20 mouse cellular contexts compared by ENCODE assay signal in genomic region chr1:132058558-132058957, GRCm38 (mm10). TPM values are rescaled to one million over a fixed set of nuclear protein-coding genes. Genes with fewer than 3 reads are reported as not detected.
DNase-seq lines count a peak whose midpoint lies in the region; ATAC-seq and TF ChIP-seq lines count a peak whose summit lies in the region.
"Had no signal": no experiment of that assay in that cellular context is flagged by ENCODE, and none has a peak within 500 bp of the region (broad histone marks: within the 10 kb centered on the region; RNA-seq: fewer than 3 reads in every experiment).

No protein-coding gene starts in this region.

- no peaks in the 10 kb centered on the region for H3K36me3 ChIP-seq in intestine, embryonic 15.5 days
- no peaks in the 10 kb centered on the region for H3K36me3 ChIP-seq in hindbrain, embryonic 10.5 days
- H3K36me3 ChIP-seq: embryonic facial prominence, embryonic 12.5 days; embryonic facial prominence, embryonic 15.5 days; hindbrain, embryonic 13.5 days had no signal

- H3K4me2 ChIP-seq in intestine, embryonic 15.5 days (replicated peaks), result no peak overlapping the region
- H3K4me2 ChIP-seq: embryonic facial prominence, embryonic 12.5 days; embryonic facial prominence, embryonic 15.5 days; heart, embryonic 11.5 days; hindbrain, embryonic 13.5 days had no signal

- H3K9me3 ChIP-seq in intestine, embryonic 15.5 days, result no peaks in the 10 kb centered on the region
- H3K9me3 ChIP-seq in hindbrain, embryonic 10.5 days, result no peaks in the 10 kb centered on the region
- H3K9me3 ChIP-seq: embryonic facial prominence, embryonic 12.5 days; embryonic facial prominence, embryonic 15.5 days; hindbrain, embryonic 13.5 days had no signal

- no peak overlapping the region for H3K4me3 ChIP-seq in intestine, embryonic 15.5 days (replicated peaks)
- no peak overlapping the region for H3K4me3 ChIP-seq in hindbrain, embryonic 10.5 days
- no peak overlapping the region for H3K4me3 ChIP-seq in left cerebral cortex, adult 2 months
- H3K4me3 ChIP-seq: embryonic facial prominence, embryonic 12.5 days; embryonic facial prominence, embryonic 15.5 days; hindbrain, embryonic 13.5 days had no signal

- H3K4me1 ChIP-seq in intestine, embryonic 15.5 days (replicated peaks), result peaks cover 11% of the 10 kb centered on the region
- no peaks in the 10 kb centered on the region for H3K4me1 ChIP-seq in hindbrain, embryonic 10.5 days (replicated peaks)
- H3K4me1 ChIP-seq: embryonic facial prominence, embryonic 12.5 days; embryonic facial prominence, embryonic 15.5 days; hindbrain, embryonic 13.5 days had no signal

- peak; percentile 37 for ATAC-seq in intestine, embryonic 15.5 days
- ATAC-seq: activated CD4-positive, CD25-positive, alpha-beta regulatory T cell, adult 4 months; forebrain, embryonic 14.5 days; forebrain, postnatal 0 days; hindbrain, embryonic 16.5 days had no signal

- no peak for TF ChIP-seq CTCF in left cerebral cortex, adult 2 months (IDR thresholded peaks at IDR 0.05)

- no peak overlapping the region for H3K9ac ChIP-seq in intestine, embryonic 15.5 days
- H3K9ac ChIP-seq: embryonic facial prominence, embryonic 12.5 days; embryonic facial prominence, embryonic 15.5 days; forebrain, postnatal 0 days; hindbrain, embryonic 13.5 days had no signal

- H3K27me3 ChIP-seq in intestine, embryonic 15.5 days (replicated peaks), result no peaks in the 10 kb centered on the region
- peaks cover 9% of the 10 kb centered on the region; the same call in 1 of the 2 replicates for H3K27me3 ChIP-seq in hindbrain, embryonic 10.5 days (ENCODE audit: insufficient read depth, poor library complexity, severe bottlenecking)
- H3K27me3 ChIP-seq: embryonic facial prominence, embryonic 12.5 days; embryonic facial prominence, embryonic 15.5 days; hindbrain, embryonic 13.5 days had no signal

- H3K27ac ChIP-seq in intestine, embryonic 15.5 days, result no peak overlapping the region
- no peak overlapping the region for H3K27ac ChIP-seq in hindbrain, embryonic 10.5 days
- no peak overlapping the region for H3K27ac ChIP-seq in left cerebral cortex, adult 2 months
- H3K27ac ChIP-seq: embryonic facial prominence, embryonic 12.5 days; embryonic facial prominence, embryonic 15.5 days; hindbrain, embryonic 13.5 days had no signal

- DNase-seq in 416B (ENCODE audit: low read depth), result peak; percentile 48
- peak; percentile 82 for DNase-seq in large intestine, adult 2 months (ENCODE audit: low read depth, low spot score)
- no peak for DNase-seq in hindbrain, embryonic 10.5 days (ENCODE audit: low spot score)
- no peak for DNase-seq in left cerebral cortex, adult 2 months (ENCODE audit: extremely low spot score in 1 of 2, low spot score in 2 of 2)
- no peak for DNase-seq in testis, postnatal 14 days (ENCODE audit: low spot score)
- DNase-seq: adrenal gland, adult 8-10 months; adrenal gland, postnatal 25 days; cerebellum, adult 11-12 months; cerebellum, adult 9-10 months; cerebellum, postnatal 14 days; forebrain, postnatal 0 days; gastrocnemius, postnatal 25 days had no signal

- WGBS in intestine, embryonic 15.5 days, result 84% methylated on average over 5 of the region's 5 CpGs
- WGBS in large intestine, adult 2 months, result 46% methylated on average over 5 of the region's 5 CpGs
- 94% methylated on average over 5 of the region's 5 CpGs for WGBS in hindbrain, embryonic 10.5 days

- intact Hi-C loops in left cerebral cortex, adult 2 months (cut with DNase I), result no loop called here

RNA-seq across cellular contexts. Expression of gene Mfsd4a, which starts 9.3 kb away (rescaled TPM):
- 8.7 and 10.3 TPM in 2 replicates for polyA plus RNA-seq in intestine, embryonic 15.5 days (2015; fragmentation: Nextera tagmentation; extraction: Ambion mirVana)
- polyA plus RNA-seq in large intestine, adult 2 months (2012; rRNA removed), result 26.1 and 31.4 TPM in 2 replicates
- polyA plus RNA-seq in hindbrain, embryonic 10.5 days (2016; fragmentation: Nextera tagmentation; extraction: Ambion mirVana), result 10.7 and 12.2 TPM in 2 replicates
- total RNA-seq in left cerebral cortex, adult 2 months (2021), result 10 to 100 TPM; 80.0 to 85.2 TPM

RNA-seq across cellular contexts. Expression of gene Elk4, which starts 51.2 kb away (rescaled TPM):
- 15.2 and 16.0 TPM in 2 replicates for polyA plus RNA-seq in intestine, embryonic 15.5 days (2015; fragmentation: Nextera tagmentation; extraction: Ambion mirVana)
- 14.3 and 17.9 TPM in 2 replicates for polyA plus RNA-seq in large intestine, adult 2 months (2012; rRNA removed)
- 12.9 and 13.2 TPM in 2 replicates for polyA plus RNA-seq in hindbrain, embryonic 10.5 days (2016; fragmentation: Nextera tagmentation; extraction: Ambion mirVana)
- 10 to 100 TPM; 55.7 to 57.8 TPM for total RNA-seq in left cerebral cortex, adult 2 months (2021)

Comparison
In these comparisons a context has a peak if more than half of its experiments do, and no peak if none do; other contexts are left out.
1. DNase-seq: peak in 416B (single experiment) and large intestine, adult 2 months (single experiment); none in hindbrain, embryonic 10.5 days (single experiment), left cerebral cortex, adult 2 months (0 of 2) and testis, postnatal 14 days (single experiment).